Mouse (Mus musculus) intestine, embryonic 16.5 days (tissue): Measurements from ENCODE around the gene Evx1. TPM values are rescaled to one million over a fixed set of nuclear protein-coding genes. Genes with fewer than 3 reads are reported as not detected.

Source experiments
- ATAC-seq: fragments of 200-750 bp; cut with Nextera tagmentation; 2 replicates; pipeline ENCODE4 v1.8.0; 2017; ENCODE audit warnings: moderate TSS enrichment, moderate library complexity
- H3K27ac ChIP-seq: fragments of 300-500 bp; sonication (generic); 2 replicates; pipeline ENCODE4 v1.5.1; 2014; ENCODE audit warnings: mild to moderate bottlenecking, low read length
- H3K27me3 ChIP-seq: fragments of 300-500 bp; sonication (generic); replicated peaks from 2 replicates; pipeline ENCODE4 v1.6.1; 2014; ENCODE audit warnings: low read length, control low read depth, mixed read lengths; ENCODE audit not compliant: control insufficient read depth, insufficient read depth
- H3K36me3 ChIP-seq: fragments of 300-500 bp; sonication (generic); 2 replicates; pipeline ENCODE4 v1.6.1; 2014; ENCODE audit warnings: low read length, control low read depth; ENCODE audit not compliant: control insufficient read depth, insufficient read depth
- H3K4me1 ChIP-seq: fragments of 300-500 bp; sonication (generic); 2 replicates; pipeline ENCODE4 v1.6.1; 2014; ENCODE audit warnings: low read length, control low read depth, mixed read lengths; ENCODE audit not compliant: control insufficient read depth, insufficient read depth
- H3K4me2 ChIP-seq: fragments of 300-500 bp; sonication (generic); 2 replicates; pipeline ENCODE4 v1.6.1; 2014; ENCODE audit warnings: low read depth, low read length, control low read depth
- H3K4me3 ChIP-seq: fragments of 300-500 bp; sonication (generic); 2 replicates; pipeline ENCODE4 v1.5.1; 2014; ENCODE audit warnings: mild to moderate bottlenecking, low read length
- H3K9ac ChIP-seq: fragments of 300-500 bp; sonication (generic); 2 replicates; pipeline ENCODE4 v1.6.1; 2014; ENCODE audit warnings: low read depth, low read length
- H3K9me3 ChIP-seq: fragments of 300-500 bp; sonication (generic); 2 replicates; pipeline ENCODE4 v1.6.1; 2016; ENCODE audit warnings: low read length, control low read depth; ENCODE audit not compliant: control insufficient read depth
- WGBS: fragments of 180-500 bp; shearing (Covaris S2); extraction: QIAGEN DNeasy Blood & Tissue Kit; methylation state at CpG from one replicate; pipeline ENCODE4 v1.1.7; 2014; 5-methylcytosine and 5-hydroxymethylcytosine counted together
- polyA plus RNA-seq: library from polyadenylated mRNA; unstranded; fragments of >200 nt; fragmentation: Nextera tagmentation; extraction: Ambion mirVana; gene quantifications from 2 replicates; pipeline ENCODE4 v1.2.1, GENCODE M21; 2015

Gene Evx1
- polyA plus RNA-seq = not detected in 2 replicates

DNA sequence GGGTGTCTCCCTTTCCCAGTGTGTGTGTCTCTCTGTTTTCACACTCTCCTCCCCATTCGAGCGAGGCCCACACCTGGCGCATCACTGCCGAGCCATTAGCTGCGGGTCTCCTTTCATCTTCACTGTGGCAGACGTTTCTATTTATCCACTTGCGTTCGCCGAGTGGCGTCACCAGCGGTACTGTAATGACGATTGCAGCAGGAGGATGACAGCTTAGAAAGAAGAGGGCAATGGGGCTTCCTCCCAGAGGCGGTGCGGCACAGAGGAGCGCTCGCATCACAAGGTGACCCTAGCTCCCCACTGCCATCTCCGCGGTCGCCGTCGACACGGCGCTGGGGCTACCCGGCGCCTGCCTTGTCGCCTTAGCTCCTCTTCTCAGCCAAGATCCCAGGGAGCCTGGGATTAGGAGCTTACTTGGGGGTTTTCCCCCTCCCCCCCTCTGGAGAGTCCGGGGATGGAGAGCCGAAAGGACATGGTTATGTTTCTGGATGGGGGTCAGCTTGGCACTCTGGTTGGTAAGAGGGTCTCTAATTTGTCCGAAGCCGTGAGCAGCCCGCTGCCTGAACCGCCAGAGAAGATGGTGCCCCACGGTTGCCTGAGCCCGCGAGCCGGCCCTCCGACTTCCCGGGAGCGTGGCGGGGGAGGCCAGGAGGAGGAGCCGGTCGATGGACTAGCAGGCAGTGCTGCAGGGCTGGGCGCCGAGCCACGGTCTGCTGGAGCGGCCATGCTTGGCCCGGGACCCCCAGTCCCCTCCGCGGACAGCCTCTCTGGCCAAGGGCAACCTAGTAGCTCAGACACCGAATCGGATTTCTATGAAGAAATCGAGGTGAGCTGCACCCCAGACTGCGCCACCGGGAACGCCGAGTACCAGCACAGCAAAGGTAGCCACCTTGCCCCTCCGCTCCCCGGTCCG lies at the start of gene Evx1:
Gene Evx1, plus strand, starts transcription at position 108 of the 913 bp plus-strand sequence.
- ATAC-seq = 0 out of 2 replicates have a peak, but pooled peaks have one; percentile 36
- Histone ChIP-seq H3K27me3 (peaks cover 94% of the 10 kb centered on the region), H3K36me3 (no peaks in the 10 kb centered on the region), H3K9me3 (no peaks in the 10 kb centered on the region), H3K9ac (no peak within 1 kb of the TSS), H3K4me2 (peak within 1 kb of the TSS; percentile 32), H3K27ac (no peak within 1 kb of the TSS), H3K4me3 (peak within 1 kb of the TSS; percentile 25), H3K4me1 (peaks cover 17% of the 10 kb centered on the region)
- WGBS = under 1% methylated on average over 59 of the region's 59 CpGs

DNA sequence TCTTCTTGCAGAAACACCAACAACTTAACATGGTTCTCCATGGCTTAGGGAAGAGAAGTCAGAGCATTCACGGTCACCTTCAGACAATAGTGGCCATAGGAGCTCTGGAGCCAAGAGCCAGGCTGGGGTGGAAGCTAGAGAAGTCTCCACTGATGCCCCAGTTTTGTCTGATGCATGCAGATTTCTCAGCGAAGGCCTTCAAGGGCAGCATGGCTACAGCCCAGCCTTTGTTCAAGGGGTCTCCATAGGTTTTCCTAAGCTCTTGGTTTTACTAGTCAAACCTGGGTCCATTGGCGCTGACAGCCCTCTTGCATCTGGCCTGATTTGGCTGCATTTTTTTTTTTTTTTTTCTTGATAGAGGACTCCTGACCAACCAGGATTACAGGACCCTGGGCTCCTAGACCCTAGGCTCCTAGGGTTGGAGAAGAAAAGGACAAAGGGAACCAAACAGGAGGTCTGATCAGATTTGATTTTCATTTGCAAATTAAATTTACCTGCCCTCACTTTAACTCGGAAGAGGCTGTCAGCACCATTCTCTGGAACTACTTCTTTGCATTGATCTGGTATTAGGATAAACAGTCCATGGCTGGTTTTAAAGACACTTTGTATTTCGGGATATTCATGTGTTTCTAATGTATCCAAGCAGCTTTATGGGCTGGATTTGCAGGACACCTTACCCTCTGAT lies 49.0 kb upstream of the Evx1 start:
- Histone ChIP-seq H3K4me3 (no peak overlapping the region), H3K4me1 (peaks cover 11% of the 10 kb centered on the region), H3K9me3 (no peaks in the 10 kb centered on the region), H3K9ac (no peak overlapping the region), H3K27ac (no peak overlapping the region), H3K27me3 (peaks cover 87% of the 10 kb centered on the region), H3K4me2 (no peak overlapping the region), H3K36me3 (no peaks in the 10 kb centered on the region)
- WGBS = 10% methylated on average over 5 of the region's 5 CpGs
- ATAC-seq = no peak

DNA sequence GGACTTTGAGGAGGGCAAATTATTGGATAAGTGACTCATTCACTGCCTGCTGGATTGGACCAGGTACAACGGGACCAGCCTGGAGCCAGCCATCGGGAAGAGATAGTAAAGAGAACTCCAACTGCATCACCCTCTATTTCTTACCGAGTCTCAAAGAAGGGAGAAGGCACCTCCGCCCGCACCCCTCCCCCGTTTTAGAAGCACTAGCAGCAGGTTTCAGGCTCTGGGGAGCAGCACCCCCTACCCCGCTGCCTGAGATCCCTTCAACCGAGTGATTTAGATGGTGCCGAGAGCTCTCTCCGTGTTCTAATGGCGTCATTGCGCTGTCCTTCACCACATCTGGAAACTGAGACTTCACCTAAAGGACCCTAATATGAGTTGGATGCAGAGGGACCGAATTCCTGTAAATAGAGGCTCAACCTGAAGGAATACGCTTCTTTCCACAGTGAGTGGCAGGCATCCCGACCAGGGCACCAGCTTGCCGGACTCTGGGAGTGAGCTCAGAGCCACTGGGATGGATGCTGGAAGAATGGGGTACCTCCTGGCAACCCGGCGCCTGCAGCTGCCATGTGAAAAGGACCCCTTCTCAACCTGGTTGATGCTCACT lies 47.9 kb upstream of the Evx1 start:
- Histone ChIP-seq H3K9ac (no peak overlapping the region), H3K27ac (no peak overlapping the region), H3K4me1 (peaks cover 3% of the 10 kb centered on the region), H3K4me2 (no peak overlapping the region), H3K4me3 (no peak overlapping the region), H3K27me3 (peaks cover 87% of the 10 kb centered on the region), H3K36me3 (no peaks in the 10 kb centered on the region), H3K9me3 (no peaks in the 10 kb centered on the region)
- 3% methylated on average over 18 of the region's 18 CpGs for WGBS
- ATAC-seq = no peak

DNA sequence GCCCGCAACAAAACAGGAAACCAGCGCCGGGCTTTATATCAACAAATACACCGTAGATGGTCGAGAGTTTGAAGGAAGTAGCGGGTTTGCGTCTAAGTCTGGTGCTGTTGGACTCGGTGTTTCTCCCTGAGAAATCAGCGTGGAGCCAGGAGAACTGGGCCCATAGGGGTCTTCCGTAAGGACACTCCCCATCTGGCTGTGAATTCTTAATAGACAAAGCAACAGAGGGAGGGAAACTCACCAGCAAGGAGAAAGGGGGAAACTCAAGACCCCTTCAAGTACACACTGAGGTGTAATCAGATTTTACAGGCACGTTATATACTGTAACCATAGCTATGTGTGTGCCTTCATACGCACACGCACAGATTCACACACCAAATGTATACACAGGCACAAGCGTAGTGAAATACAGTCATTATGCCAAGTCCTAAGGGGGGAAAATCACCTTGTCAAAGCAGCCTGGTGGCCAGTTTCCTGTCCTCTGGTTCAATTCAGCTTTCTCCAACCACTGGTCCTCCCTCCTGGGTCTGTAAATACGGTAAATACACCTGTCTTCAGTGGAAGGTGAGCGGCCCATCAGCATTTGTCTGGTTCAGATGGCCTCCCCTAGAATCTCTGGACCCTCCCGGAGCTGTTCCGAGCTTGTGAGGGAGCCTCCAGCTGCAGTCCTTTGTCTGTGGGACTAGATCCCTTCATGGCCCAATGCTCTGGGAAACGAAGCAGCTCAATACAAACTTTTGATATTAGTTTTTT lies 47.2 kb upstream of the Evx1 start:
- Histone ChIP-seq H3K27ac (no peak overlapping the region), H3K36me3 (no peaks in the 10 kb centered on the region), H3K4me1 (no peaks in the 10 kb centered on the region), H3K9me3 (no peaks in the 10 kb centered on the region), H3K4me2 (no peak overlapping the region), H3K9ac (no peak overlapping the region), H3K4me3 (no peak overlapping the region), H3K27me3 (peaks cover 85% of the 10 kb centered on the region)
- 3% methylated on average over 19 of the region's 19 CpGs for WGBS
- ATAC-seq = no peak

DNA sequence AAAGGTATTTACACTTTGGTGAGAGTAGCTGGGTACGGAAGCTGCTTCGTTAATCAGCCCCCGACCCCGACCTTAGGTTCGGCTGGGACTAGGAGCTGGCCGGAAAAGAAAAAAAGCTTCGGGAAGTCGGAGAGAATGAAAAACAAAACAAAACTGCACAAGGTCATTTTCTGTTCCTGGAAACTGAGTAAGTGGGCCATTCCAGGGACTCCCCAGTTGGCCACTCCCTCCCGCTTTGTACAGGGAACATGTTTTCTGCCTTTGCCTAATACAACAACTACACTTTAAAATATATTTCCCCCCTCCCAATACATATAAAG lies 46.7 kb upstream of the Evx1 start:
- WGBS = 5% methylated on average over 9 of the region's 9 CpGs
- Histone ChIP-seq H3K36me3 (no peaks in the 10 kb centered on the region), H3K27ac (no peak overlapping the region), H3K9ac (no peak overlapping the region), H3K4me3 (no peak overlapping the region), H3K4me1 (no peaks in the 10 kb centered on the region), H3K9me3 (no peaks in the 10 kb centered on the region), H3K4me2 (no peak overlapping the region), H3K27me3 (peaks cover 84% of the 10 kb centered on the region)
- ATAC-seq = no peak

DNA sequence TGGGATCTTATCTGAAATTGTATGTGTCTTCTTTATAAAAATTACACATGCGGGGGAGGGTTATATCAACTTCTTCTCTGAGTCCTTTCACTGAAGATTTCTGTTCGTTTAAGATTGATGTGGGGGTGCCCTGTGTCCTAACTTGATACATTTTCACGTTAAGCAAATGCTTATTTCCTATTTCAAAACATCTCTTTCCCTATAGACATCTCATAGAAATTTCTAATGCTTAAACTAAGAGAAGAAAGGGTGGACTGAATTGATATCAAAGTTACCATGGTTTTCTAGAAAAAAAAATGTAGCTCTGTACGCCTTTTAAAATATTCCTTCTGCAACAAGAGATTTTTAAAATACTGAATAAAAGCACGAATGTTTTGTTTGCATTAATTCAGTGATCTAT lies 46.1 kb upstream of the Evx1 start:
- WGBS = 26% methylated on average over 5 of the region's 5 CpGs
- H3K27ac ChIP-seq = no peak overlapping the region
- H3K4me3 ChIP-seq = no peak overlapping the region
- H3K4me1 ChIP-seq = no peaks in the 10 kb centered on the region
- no peak overlapping the region for H3K4me2 ChIP-seq
- no peaks in the 10 kb centered on the region for H3K9me3 ChIP-seq
- peaks cover 82% of the 10 kb centered on the region for H3K27me3 ChIP-seq
- H3K9ac ChIP-seq = no peak overlapping the region
- H3K36me3 ChIP-seq = no peaks in the 10 kb centered on the region
- no peak for ATAC-seq

DNA sequence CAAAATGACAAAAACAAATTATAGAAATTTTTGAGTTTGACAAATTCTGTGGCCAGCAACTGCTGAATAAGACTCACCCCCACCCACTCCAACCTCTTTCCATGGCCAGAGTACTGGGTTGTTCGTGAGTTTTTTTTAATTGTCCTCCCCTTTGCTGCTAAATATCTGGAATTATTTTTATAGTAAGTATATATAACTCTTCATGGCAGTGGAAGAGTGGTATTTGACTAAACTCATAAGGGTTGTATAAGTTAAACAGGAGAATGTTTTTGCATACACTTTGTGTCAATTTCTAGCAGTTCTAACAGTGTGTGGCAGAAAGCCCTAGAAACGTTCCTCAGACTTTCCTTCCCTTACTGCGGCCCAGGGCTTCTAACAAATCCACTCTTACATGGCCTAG lies 45.6 kb upstream of the Evx1 start:
- H3K4me3 ChIP-seq = no peak overlapping the region
- WGBS = 11% methylated on average over 3 of the region's 3 CpGs
- H3K4me2 ChIP-seq = no peak overlapping the region
- H3K9ac ChIP-seq = no peak overlapping the region
- no peak overlapping the region for H3K27ac ChIP-seq
- peaks cover 83% of the 10 kb centered on the region for H3K27me3 ChIP-seq
- H3K4me1 ChIP-seq = no peaks in the 10 kb centered on the region
- ATAC-seq = no peak
- no peaks in the 10 kb centered on the region for H3K36me3 ChIP-seq
- no peaks in the 10 kb centered on the region for H3K9me3 ChIP-seq

DNA sequence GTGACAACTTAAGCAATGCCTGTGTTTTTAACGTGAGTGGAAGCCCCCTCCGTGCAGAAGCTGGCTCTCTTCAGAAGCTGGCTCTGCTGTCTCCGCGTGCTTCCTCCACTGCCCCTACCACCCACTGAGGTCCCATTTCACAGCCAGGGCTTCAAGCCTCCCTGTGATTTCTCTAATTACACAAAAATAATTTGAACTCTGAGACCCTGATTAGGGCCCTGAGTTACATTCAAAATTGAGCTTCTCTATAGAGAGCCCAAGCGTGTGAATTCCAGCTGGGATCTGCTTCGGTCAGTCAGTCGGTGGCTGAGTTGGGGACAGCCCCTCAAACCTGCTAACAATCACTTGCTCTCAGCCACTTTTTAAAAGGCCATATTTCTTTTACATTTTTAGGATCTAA lies 45.0 kb upstream of the Evx1 start:
- H3K4me2 ChIP-seq = no peak overlapping the region
- no peak for ATAC-seq
- H3K9me3 ChIP-seq = no peaks in the 10 kb centered on the region
- no peaks in the 10 kb centered on the region for H3K4me1 ChIP-seq
- no peaks in the 10 kb centered on the region for H3K36me3 ChIP-seq
- H3K9ac ChIP-seq = no peak overlapping the region
- peaks cover 84% of the 10 kb centered on the region for H3K27me3 ChIP-seq
- no peak overlapping the region for H3K4me3 ChIP-seq
- 14% methylated on average over 7 of the region's 7 CpGs for WGBS
- no peak overlapping the region for H3K27ac ChIP-seq

DNA sequence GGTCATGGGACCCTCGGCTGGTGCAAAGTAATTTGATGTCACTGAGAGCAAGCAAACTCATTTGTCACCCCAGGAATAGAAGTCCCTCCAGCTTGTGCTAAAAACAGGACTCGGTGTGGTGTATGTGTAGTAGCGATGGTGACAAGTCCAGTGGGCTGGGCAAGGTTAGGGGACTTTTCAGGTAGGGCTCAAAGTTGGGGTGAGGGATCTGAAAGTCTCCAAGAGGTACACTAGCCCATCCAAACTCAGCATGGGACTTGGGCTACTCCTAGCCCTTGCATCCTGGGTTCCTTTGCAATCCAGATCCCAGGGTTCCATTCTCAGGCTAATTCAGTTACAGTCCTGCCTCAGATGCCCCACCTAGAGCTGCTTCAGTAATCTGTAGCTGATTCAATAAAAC lies 44.5 kb upstream of the Evx1 start:
- Histone ChIP-seq H3K4me2 (no peak overlapping the region), H3K27ac (no peak overlapping the region), H3K9me3 (no peaks in the 10 kb centered on the region), H3K27me3 (peaks cover 84% of the 10 kb centered on the region), H3K4me3 (no peak overlapping the region), H3K4me1 (no peaks in the 10 kb centered on the region), H3K36me3 (no peaks in the 10 kb centered on the region), H3K9ac (no peak overlapping the region)
- 5% methylated on average over 3 of the region's 3 CpGs for WGBS
- no peak for ATAC-seq
